Mouse (Mus musculus): ENCODE data around the gene Smim12. TPM values are rescaled to one million over a fixed set of nuclear protein-coding genes. Genes with fewer than 3 reads are reported as not detected.

The Smim12 gene
- polyA plus RNA-seq, 1 experiment from 2014 or later, result 35.0 TPM

DNA sequence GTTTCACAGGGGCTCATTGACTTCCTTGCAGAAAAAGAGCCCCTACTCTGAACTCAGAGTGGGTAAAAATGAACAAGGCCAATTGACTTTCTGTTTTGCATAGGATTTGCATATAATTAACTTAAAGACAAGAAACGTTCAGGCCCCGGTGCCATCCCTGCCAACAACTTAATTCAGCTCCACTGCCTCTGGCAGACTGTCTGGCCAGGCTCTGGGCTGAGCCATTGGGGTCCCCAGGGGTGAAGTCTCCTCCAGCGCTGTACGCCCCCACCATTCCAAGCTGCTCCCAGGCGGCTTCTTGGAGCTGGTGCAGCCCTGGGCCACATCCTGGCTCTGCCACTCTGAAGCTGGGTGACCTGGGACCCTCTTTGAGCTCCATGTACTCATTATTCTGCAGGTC, 11.0 kb upstream of the Smim12 start:
- H3K9me3 ChIP-seq (ENCODE audit: low read length), result no peaks in the 10 kb centered on the region
- peaks cover 15% of the 10 kb centered on the region for H3K27me3 ChIP-seq (ENCODE audit: insufficient read depth, low read length)
- DNase-seq, result no peak
- TF ChIP-seq EP300 (IDR thresholded peaks at IDR 0.05; ENCODE audit: low read depth) (no peak), CTCF (IDR thresholded peaks at IDR 0.05; ENCODE audit: low read depth) (no peak)
- ATAC-seq, result no peak
- WGBS (ENCODE audit: insufficient replicate concordance), result 66% methylated on average over 5 of the region's 5 CpGs
- H3K36me3 ChIP-seq (replicated peaks; ENCODE audit: insufficient read depth, low read length), result no peaks in the 10 kb centered on the region
- H3K9ac ChIP-seq (replicated peaks), result no peak overlapping the region
- H3K4me2 ChIP-seq (ENCODE audit: low read depth, low read length), result no peak overlapping the region
- H3K27ac ChIP-seq (ENCODE audit: low read depth), result no peak overlapping the region
- no peak overlapping the region for H3K4me3 ChIP-seq (ENCODE audit: low read depth, low read length)
- peaks cover 9% of the 10 kb centered on the region for H3K4me1 ChIP-seq (ENCODE audit: insufficient read depth)

DNA sequence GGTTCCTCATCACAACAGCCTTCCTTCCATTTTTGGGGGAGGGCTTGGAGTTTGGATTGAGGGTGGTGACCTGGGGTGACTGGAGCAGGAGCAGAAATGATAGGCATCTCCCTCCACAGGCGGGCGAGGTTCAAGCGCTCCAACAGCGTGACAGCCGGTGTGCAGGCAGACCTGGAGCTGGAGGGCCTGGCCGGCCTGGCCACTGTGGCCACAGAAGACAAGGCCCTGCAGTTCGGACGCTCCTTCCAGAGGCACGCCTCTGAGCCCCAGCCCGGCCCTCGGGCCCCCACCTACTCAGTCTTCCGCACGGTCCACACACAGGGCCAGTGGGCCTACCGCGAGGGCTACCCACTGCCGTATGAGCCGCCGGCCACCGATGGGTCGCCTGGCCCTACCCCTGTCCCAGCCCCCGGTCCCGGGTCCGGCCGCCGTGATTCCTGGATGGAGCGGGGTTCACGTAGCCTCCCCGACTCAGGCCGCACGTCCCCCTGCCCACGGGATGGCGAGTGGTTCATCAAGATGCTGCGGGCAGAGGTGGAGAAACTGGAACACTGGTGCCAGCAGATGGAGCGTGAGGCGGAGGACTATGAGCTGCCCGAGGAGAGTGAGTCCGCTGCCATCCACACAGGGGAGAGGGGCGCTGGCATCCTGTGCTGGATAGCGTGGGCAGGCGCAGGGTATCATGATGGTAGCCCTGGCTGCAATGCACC, 10.0 kb upstream of the Smim12 start:
- no peak for DNase-seq

DNA sequence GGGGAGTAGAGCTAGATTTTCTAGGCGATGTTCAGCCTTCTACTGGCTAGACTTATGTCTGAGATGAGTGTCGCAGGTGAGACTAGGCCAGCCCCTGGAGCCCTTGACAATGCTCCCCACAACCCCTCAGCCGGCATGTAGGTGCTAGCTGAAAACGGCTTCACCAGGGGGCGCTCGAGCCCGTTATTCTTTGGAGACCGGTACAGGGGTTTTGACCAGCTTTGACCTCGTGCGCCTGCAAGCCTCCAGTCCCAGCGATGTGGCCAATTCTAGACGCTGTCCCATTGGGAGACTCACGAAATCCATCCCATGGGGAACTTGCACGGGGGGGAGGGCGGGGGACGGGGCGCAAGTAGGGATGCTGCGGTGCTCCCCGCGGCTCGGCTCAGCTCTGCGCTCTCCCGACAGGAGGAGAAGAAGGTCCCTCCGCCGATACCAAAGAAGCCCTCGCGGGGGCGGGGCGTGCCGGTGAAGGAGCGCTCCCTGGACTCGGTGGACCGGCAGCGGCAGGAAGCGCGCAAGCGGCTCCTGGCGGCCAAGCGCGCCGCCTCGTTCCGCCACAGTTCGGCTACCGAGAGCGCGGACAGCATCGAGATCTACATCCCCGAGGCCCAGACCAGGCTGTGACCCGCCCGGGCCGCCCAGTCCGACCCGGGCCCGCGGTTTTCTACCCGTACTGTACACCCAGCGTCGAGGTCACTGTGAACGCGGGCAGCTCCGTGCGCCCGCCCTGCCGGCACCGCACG, 7.7 kb upstream of the Smim12 start:
- Histone ChIP-seq H3K27me3 (ENCODE audit: insufficient read depth, low read length) (peaks cover 15% of the 10 kb centered on the region), H3K4me2 (ENCODE audit: low read depth, low read length) (peak overlapping the region; percentile 77), H3K36me3 (replicated peaks; ENCODE audit: insufficient read depth, low read length) (no peaks in the 10 kb centered on the region), H3K9me3 (ENCODE audit: low read length) (no peaks in the 10 kb centered on the region), H3K4me1 (ENCODE audit: insufficient read depth) (peaks cover 9% of the 10 kb centered on the region), H3K4me3 (ENCODE audit: low read depth, low read length) (peak overlapping the region; percentile 53), H3K27ac (ENCODE audit: low read depth) (no peak overlapping the region), H3K9ac (replicated peaks) (no peak overlapping the region; the same call in 1 of the 2 replicates)
- peak; percentile 81 for ATAC-seq
- peak; percentile 89 for DNase-seq
- WGBS (ENCODE audit: insufficient replicate concordance), result under 1% methylated on average over 63 of the region's 67 CpGs
- peak; percentile 69 for TF ChIP-seq CTCF (IDR thresholded peaks at IDR 0.05; ENCODE audit: low read depth)
- no peak for TF ChIP-seq EP300 (IDR thresholded peaks at IDR 0.05; ENCODE audit: low read depth)

More for the DNA sequence above, 10.0 kb upstream of the Smim12 start:
- H3K9me3 ChIP-seq (ENCODE audit: low read length), result no peaks in the 10 kb centered on the region
- H3K36me3 ChIP-seq (replicated peaks; ENCODE audit: insufficient read depth, low read length), result no peaks in the 10 kb centered on the region
- no peak for TF ChIP-seq CTCF (IDR thresholded peaks at IDR 0.05; ENCODE audit: low read depth)
- no peak for TF ChIP-seq EP300 (IDR thresholded peaks at IDR 0.05; ENCODE audit: low read depth)
- H3K27ac ChIP-seq (ENCODE audit: low read depth), result no peak overlapping the region
- peaks cover 9% of the 10 kb centered on the region for H3K4me1 ChIP-seq (ENCODE audit: insufficient read depth)
- WGBS (ENCODE audit: insufficient replicate concordance), result 76% methylated on average over 37 of the region's 40 CpGs
- H3K4me3 ChIP-seq (ENCODE audit: low read depth, low read length), result no peak overlapping the region
- no peak for ATAC-seq
- no peak overlapping the region for H3K9ac ChIP-seq (replicated peaks)
- H3K27me3 ChIP-seq (ENCODE audit: insufficient read depth, low read length), result peaks cover 15% of the 10 kb centered on the region
- H3K4me2 ChIP-seq (ENCODE audit: low read depth, low read length), result no peak overlapping the region

DNA sequence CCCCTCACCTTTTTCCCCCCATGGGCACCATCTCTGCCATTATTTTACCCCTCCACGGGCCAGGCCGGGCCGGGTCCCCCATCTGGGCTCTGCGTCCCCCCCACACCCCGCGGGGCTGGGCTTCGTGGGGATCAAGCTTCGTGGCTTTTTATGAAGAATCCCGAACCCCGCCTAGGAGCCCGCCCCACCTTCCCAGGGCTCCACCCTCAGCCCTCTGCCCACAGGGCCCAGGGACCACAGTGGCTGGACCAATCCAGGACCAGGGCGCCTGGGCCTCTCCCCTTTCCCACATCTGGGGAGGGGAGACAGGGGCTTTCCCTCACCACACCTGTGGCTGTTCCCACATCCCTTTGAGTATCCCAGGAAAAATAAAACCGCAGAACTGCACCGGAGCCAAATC, 7.0 kb upstream of the Smim12 start:
- Histone ChIP-seq H3K27me3 (ENCODE audit: insufficient read depth, low read length) (peaks cover 15% of the 10 kb centered on the region), H3K36me3 (replicated peaks; ENCODE audit: insufficient read depth, low read length) (no peaks in the 10 kb centered on the region), H3K4me2 (ENCODE audit: low read depth, low read length) (peak overlapping the region; percentile 77), H3K9me3 (ENCODE audit: low read length) (no peaks in the 10 kb centered on the region), H3K4me3 (ENCODE audit: low read depth, low read length) (peak overlapping the region; percentile 53), H3K9ac (replicated peaks) (no peak overlapping the region; the same call in 1 of the 2 replicates), H3K27ac (ENCODE audit: low read depth) (no peak overlapping the region), H3K4me1 (ENCODE audit: insufficient read depth) (peaks cover 9% of the 10 kb centered on the region)
- no peak for DNase-seq
- TF ChIP-seq EP300 (IDR thresholded peaks at IDR 0.05; ENCODE audit: low read depth) (no peak), CTCF (IDR thresholded peaks at IDR 0.05; ENCODE audit: low read depth) (no peak)
- WGBS (ENCODE audit: insufficient replicate concordance), result 7% methylated on average over 14 of the region's 14 CpGs
- ATAC-seq, result no peak

DNA sequence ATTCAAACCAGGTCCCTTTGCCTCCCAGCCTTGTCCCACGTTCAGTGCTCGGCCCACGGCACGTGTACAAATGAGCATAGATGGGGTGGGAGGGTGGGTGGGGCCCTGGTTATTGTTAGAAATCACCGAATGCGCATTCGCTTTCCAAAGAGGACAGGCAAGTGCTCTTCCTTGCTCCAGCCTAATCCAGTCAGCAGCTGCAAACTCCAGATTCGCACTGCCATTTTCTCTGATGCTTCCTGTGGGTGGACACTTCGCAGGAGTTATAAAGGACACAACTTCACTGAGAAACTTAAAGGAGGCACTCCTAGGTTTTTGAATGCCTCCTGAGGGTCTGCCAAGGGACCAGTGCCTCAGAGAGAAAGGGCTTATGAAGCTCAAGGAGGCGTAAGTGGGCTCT, 6.3 kb upstream of the Smim12 start:
- ATAC-seq (no peak), DNase-seq (no peak)
- 69% methylated on average over 10 of the region's 10 CpGs for WGBS (ENCODE audit: insufficient replicate concordance)
- no peak overlapping the region for H3K4me3 ChIP-seq (ENCODE audit: low read depth, low read length)
- H3K9ac ChIP-seq (replicated peaks), result no peak overlapping the region
- H3K27me3 ChIP-seq (ENCODE audit: insufficient read depth, low read length), result peaks cover 15% of the 10 kb centered on the region
- no peak overlapping the region for H3K27ac ChIP-seq (ENCODE audit: low read depth)
- no peak overlapping the region for H3K4me2 ChIP-seq (ENCODE audit: low read depth, low read length)
- H3K4me1 ChIP-seq (ENCODE audit: insufficient read depth), result peaks cover 9% of the 10 kb centered on the region
- H3K9me3 ChIP-seq (ENCODE audit: low read length), result no peaks in the 10 kb centered on the region
- TF ChIP-seq CTCF (IDR thresholded peaks at IDR 0.05; ENCODE audit: low read depth) (no peak), EP300 (IDR thresholded peaks at IDR 0.05; ENCODE audit: low read depth) (no peak)
- H3K36me3 ChIP-seq (replicated peaks; ENCODE audit: insufficient read depth, low read length), result no peaks in the 10 kb centered on the region

DNA sequence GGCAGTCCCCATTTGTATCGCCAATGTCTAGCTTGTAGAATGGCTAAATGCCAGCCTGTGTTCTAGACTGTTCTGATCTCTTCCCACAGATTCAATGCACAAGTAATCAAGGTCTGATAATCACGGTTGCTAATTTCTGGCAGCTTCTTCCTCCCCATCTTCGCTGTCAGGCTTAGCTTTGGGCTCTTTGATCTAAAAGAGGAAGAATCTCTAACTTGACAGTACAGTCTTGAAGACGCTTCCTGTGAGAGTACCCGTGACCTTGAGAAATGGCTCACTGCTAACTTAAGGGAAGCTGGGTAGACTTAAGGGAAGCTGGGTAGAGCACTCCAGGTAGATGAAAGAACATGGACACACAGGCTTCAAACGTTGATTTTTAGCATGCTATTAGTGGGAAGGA, 888 bp upstream of the Smim12 start:
- Histone ChIP-seq H3K9ac (replicated peaks) (no peak overlapping the region), H3K27me3 (ENCODE audit: insufficient read depth, low read length) (no peaks in the 10 kb centered on the region; the same call in 1 of the 2 replicates), H3K4me1 (ENCODE audit: insufficient read depth) (peaks cover 21% of the 10 kb centered on the region), H3K4me2 (ENCODE audit: low read depth, low read length) (no peak overlapping the region; the same call in 1 of the 2 replicates), H3K4me3 (ENCODE audit: low read depth, low read length) (no peak overlapping the region), H3K27ac (ENCODE audit: low read depth) (peak overlapping the region; percentile 34; the same call in 1 of the 2 replicates), H3K36me3 (replicated peaks; ENCODE audit: insufficient read depth, low read length) (peaks cover 7% of the 10 kb centered on the region; the same call in 1 of the 2 replicates), H3K9me3 (ENCODE audit: low read length) (no peaks in the 10 kb centered on the region)
- ATAC-seq (no peak), DNase-seq (no peak)
- no peak for TF ChIP-seq EP300 (IDR thresholded peaks at IDR 0.05; ENCODE audit: low read depth)
- no peak for TF ChIP-seq CTCF (IDR thresholded peaks at IDR 0.05; ENCODE audit: low read depth)
- WGBS (ENCODE audit: insufficient replicate concordance), result 25% methylated on average over 6 of the region's 6 CpGs
